Mouse (Mus musculus): ENCODE results near the gene Tm7sf3.

Tm7sf3 gene

DNA sequence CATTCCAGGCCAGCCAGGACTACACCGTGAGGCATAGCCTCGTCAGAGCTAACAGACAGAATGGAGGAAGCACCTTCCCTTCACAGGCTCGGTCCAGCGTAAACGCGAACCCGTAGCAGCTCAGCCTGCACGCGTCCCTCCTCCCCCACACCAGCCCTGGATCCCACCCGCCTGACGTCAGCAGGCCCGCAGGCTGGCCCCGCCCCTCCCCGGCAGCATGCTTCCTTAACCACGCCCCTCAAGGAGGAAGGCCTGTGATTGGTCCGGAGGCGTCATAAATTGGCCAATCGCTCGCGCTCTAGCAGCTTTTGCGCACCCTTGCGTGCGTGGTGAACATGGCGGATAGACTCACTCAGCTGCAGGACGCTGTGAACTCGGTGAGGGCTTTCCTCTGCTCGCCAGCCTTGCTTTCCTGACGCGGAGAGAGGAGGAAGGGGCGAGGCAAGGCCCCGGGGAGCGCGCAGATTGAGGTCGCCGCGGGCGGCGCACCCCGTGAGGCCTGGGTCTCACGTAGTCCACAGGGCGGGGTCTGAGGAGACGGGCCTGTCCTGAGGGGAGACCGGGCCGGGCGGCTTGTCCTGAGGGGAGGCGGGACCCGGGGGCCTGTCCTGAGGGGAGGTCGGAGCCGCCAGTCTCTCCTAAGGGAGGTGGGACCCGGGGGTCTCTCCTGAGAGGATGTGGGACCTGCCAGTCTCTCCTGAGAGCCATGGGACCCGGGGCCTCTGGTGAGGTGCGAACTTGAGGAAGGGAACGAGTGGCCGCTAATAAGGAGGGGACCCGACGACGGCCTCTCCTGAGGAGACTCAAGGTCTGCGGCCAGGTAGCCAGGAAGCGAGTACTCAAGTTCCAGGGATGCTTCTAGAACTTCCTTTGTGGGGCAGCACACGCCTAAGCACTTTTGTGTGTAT lies at the start of gene Tm7sf3, which contains the start of gene Med21:
Gene Tm7sf3 (minus strand): TSS at position 549 of the 908 bp plus-strand sequence.
Gene Med21 (plus strand): TSS at position 272 of the 908 bp plus-strand sequence.
- DNase-seq (ENCODE audit: low read depth, low spot score) = peak; percentile 99

DNA sequence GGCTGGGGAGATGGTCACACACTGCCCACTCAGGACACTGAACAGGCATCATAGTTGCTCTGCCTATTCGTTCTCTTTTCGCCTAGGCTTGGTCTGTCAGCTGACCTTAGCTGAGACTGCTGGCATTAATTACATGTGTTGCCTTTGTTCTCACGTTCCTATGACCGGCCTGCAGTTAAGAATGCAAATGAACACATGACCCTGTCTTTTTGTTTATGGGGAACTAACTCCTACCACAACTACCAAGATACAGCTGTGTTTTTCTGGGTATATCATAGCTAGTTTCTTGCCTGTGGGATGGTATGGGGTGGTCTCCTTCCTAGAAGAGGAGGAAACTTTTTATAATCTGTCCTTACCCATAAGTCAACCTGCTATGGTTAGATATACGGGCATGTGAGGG lies 46.2 kb upstream of the Tm7sf3 start:
- DNase-seq (ENCODE audit: low read depth, low spot score) = no peak

DNA sequence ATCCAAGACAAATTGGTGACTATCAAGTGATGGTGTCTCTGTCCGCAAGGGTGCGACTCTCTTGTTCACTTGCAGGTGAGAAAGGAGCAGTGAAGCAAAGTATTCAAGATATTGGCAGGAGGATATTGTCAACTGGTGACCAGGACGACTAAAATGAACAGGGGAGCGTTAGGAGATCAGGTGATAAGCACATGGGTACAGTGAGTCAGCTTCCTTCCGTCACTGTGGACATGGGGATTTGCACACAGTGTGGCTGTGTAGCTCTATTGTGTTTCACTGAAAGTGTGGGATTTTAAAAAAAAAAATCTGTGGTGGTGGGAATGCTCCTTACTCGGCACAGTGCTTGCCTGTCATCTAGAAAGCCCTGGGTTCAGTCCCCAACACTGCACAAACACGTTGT lies 45.4 kb upstream of the Tm7sf3 start:
- no peak for DNase-seq (ENCODE audit: low read depth, low spot score)

DNA sequence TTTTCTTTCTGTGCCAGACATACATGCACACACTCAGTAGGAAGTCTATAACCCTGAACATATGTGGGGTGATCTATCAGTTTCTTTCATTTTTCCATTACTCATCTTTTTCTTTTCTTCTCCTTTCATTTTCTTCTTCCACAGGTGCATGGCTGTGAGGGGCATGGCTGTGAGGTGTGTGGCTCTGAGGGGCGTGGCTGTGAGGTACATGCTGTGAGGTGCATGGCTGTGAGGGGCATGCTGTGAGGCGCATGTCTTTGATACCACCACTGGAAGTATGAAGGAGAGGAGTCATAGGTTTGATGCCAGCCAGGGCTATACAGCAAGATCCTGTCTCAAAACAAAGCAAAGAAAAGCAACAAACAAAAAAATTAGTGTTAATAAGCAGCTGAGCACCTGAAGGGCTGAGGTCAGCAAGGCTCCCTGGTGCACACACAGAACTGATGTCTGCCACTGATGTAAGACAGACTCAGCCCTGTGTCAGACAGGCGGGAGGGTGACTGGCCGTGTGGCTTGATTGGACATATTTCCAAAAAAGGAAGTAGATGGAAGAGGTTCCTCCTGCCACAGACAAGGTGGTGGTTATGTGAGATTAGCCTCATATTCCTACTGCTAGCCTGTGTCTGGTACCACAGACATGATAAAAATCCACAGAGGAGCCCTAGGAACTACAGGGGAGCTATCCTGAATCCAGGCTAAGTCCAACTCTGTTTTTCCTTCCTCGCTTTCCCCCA lies 44.0 kb upstream of the Tm7sf3 start:
- DNase-seq (ENCODE audit: low read depth, low spot score) = peak; percentile 63

DNA sequence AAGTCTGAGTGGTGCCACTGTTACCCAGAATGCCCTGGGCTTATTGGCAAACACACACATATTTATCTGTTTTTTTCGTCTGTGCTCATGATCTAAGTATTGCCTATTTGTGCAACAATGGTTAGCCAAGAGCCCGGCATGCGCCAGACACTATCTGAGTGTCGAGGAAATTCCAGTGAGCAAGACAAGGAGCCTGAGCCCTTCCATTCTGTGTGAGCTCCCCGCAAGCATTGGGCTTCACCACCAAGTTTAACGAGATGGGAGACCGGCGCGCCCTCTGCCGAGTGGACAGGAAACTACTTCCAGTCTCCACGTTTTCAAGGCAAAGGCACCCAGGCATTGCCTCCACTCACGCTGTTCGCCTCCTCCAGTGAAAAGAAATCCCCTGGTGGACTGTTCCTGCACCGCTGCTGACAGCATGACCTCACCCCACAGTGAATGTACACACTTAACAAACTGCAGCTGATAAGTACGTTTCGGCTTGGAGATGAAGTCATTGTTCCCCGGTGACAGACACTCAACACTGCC lies 43.2 kb upstream of the Tm7sf3 start:
- peak; percentile 71 for DNase-seq (ENCODE audit: low read depth, low spot score)

DNA sequence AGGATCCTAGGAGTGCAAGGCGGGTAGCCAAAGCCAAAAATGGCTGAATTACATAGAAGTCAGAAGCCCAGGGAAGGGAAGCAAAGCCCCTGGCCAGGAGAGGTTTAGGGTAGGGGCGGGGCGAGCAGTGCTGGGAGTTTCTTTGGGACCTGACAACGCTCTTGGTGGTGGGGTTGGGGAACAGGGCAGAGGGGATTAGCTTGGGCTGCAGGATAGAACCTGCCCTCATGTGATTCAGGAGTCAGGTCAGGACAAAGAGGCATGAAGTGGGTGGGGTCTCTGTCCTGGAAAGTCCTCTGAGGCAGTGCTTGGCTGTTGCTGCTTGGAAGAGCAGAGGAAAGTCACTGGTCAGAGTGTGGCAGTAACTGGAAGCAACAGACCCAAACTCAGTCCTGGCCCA lies 41.3 kb upstream of the Tm7sf3 start:
- DNase-seq (ENCODE audit: low read depth, low spot score) = no peak

- no peak for DNase-seq (ENCODE audit: low read depth, low spot score)
These were observed 35.8 kb upstream of the Tm7sf3 start for GRCm38 (mm10) chr6:146678136-146679070.

DNA sequence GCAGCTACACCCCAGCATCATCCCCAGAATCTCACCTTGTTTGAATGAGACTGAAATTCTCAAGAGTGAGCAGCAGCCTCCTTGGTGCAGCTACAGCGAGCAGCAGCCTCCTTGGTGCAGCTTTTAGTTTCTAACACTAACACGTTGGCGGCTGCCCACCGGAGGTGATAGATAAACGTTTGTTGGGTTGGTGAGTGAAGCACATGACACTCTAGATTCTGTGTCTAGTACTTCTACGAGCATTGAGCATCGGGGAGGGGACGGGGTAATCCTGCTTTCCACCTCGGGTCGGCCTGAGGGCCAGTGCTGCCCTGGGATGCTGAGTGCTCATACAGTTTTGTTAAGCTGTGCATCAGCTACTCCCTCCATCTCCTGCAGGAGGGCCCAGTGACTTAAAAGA lies 34.3 kb upstream of the Tm7sf3 start:
- DNase-seq (ENCODE audit: low read depth, low spot score) = no peak

DNA sequence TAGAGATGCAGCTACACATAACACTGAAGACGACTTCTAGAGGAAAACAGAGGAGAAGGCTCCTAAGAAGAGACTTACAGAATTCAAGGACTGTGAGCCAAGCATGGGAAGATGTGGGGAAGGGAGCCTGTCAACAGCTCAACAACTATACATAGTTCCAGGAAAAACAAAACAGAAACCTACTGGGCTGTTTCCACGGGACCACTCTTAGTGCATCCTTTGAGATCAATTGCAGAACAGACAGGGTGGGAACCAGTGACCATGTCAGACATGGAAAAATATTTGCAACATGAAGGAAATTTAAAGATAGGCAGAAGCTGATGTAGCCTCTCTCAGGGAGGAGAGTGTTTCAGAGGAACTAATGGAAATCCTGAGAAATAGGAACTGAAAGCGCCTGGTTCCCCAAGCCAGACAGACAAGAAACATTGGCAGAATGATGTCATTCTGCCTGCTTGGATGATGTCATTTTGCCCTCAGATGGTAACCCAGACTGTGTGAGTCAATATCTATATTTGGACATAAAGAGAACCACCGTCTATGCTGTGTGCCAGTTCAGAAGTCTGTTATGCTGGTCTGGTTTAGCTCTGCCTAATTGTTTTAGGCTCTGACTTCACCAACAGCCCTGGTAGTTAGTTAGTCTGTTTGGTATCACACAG lies 32.4 kb upstream of the Tm7sf3 start:
- no peak for DNase-seq (ENCODE audit: low read depth, low spot score)

DNA sequence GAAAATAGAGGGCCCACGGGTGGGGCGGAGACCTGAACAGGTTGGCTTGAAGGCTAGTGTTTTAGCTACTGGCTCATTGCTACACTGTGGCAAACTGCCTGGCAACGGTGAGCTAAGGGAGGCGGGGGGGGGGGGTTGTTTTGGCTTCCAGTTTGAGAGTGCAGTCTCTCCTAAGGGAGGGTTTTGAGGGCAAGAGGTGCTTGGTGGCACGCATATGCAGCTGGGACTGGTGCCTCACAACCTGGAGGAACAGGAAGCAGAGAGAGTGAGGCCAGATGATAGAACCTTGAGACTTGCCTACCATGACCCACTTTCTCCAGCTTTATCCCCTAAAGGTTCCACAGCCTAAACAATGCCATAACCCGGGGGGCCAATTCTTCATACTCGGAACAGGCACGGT lies 31.8 kb upstream of the Tm7sf3 start:
- no peak for DNase-seq (ENCODE audit: low read depth, low spot score)

GRCm38 (mm10) chr6:146673696-146674095 lies 31.1 kb upstream of the Tm7sf3 start:
- DNase-seq (ENCODE audit: low read depth, low spot score) = no peak

- DNase-seq (ENCODE audit: low read depth, low spot score) = no peak
These were observed 29.5 kb upstream of the Tm7sf3 start for GRCm38 (mm10) chr6:146672106-146672505.

- DNase-seq (ENCODE audit: low read depth, low spot score) = no peak
These were observed 28.6 kb upstream of the Tm7sf3 start for GRCm38 (mm10) chr6:146670956-146671855.

- DNase-seq (ENCODE audit: low read depth, low spot score) = no peak
These were observed 26.0 kb upstream of the Tm7sf3 start for GRCm38 (mm10) chr6:146668606-146669005.

- no peak for DNase-seq (ENCODE audit: low read depth, low spot score)
These were observed 24.2 kb upstream of the Tm7sf3 start for GRCm38 (mm10) chr6:146666811-146667210.

DNA sequence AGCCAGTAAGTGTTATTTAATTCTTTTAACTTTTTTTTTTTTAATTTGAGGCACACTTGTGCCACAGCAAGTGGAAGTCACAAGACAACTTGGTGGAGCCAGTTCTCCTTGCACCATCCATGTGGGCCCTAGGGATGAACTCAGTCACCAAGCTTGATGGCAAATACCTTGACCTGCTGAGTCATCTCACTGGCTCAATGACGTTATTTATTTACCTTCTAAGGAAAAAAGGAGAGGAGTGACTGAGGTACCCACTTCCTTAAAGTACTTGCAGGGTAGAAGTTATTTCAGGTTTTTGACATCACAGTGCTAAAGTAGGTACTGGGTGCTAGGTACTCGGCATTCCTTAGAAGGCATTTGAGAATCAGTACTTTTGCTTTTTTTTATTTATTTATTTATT lies 22.8 kb upstream of the Tm7sf3 start:
- DNase-seq (ENCODE audit: low read depth, low spot score) = no peak

GRCm38 (mm10) chr6:146664917-146665316 lies 22.3 kb upstream of the Tm7sf3 start:
- no peak for DNase-seq (ENCODE audit: low read depth, low spot score)

DNA sequence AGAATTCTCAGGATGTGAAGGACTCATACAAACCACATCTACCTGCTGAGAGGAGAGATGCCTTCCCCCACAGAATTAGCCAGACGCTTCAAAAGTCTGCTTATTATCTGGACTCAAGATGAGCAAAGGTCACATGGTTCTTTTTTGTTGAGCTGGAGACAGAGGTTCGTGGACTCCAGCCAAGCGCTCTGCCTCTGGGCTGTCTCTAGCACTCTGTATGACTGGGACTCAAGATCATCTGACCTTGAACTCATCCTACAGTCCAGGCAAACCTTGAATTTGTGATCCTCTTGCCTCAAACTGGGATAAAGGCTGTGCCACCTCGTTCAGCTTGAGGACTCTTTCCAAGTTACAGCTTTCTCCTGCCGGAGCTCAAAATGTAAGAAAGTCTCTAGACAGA lies 21.5 kb upstream of the Tm7sf3 start:
- no peak for DNase-seq (ENCODE audit: low read depth, low spot score)

- peak; percentile 68 for DNase-seq (ENCODE audit: low read depth, low spot score)
These were observed 20.1 kb upstream of the Tm7sf3 start for GRCm38 (mm10) chr6:146662679-146663078.

DNA sequence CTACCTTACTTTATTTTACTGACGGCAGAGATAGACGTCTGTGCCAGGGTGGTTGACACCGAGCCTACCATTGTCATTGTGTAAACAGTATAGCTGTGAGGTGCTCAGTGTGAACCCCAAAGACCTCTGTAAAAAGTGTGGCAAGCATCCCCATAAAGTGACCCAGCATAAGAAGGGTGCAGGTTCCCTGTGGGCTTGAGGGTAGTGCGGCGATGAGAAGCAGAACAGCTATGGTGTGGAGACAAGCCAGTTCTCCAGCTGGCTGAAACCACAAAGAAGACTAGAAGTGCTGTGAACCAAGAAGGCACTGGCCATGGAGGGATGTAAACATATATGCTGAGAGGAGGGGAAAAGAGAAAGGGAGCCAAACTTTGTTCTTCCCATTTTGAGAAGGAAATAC lies 19.0 kb upstream of the Tm7sf3 start:
- DNase-seq (ENCODE audit: low read depth, low spot score) = no peak

Data from ES-CJ7 (cell line).